Mouse (Mus musculus) MEL (cell line): ENCODE measurements at regions not wholly inside any gene's neighbourhood (a gene's known extent, or its start where the extent isn't known, plus 50 kb on each side); places are given as distances from the start of the nearest gene placed in this dataset.

ENCODE experiments used
- CHD1 ChIP-seq: IDR thresholded peaks from 2 replicates; pipeline ENCODE4 v1.6.1; 2012; ENCODE audit warnings: low read depth, mild to moderate bottlenecking, inconsistent platforms, low read length, improper control_type of control experiment
- CTCF ChIP-seq, 3 experiments: IDR thresholded peaks in 2 of 3; conservative IDR thresholded peaks in 1 of 3; 2 replicates each; pipeline ENCODE4 v1.5.1; 2011 to 2012; ENCODE audit warnings: low read length in 3 of 3, low read depth in 2 of 3, mild to moderate bottlenecking in 2 of 3, improper control_type of control experiment in 1 of 3, inconsistent platforms in 1 of 3, mixed read lengths in 1 of 3, moderate library complexity in 1 of 3; ENCODE audit not compliant: control insufficient read depth in 1 of 3, insufficient read depth in 1 of 3, poor library complexity in 1 of 3, severe bottlenecking in 1 of 3
- E2F4 ChIP-seq: IDR thresholded peaks from 2 replicates; pipeline ENCODE4 v1.6.1; 2011; ENCODE audit warnings: low read depth, low read length, improper control_type of control experiment, borderline replicate concordance
- EP300 ChIP-seq, 2 experiments: IDR thresholded peaks; 2 replicates each; pipeline ENCODE4 v1.6.1; 2011; ENCODE audit warnings: improper control_type of control experiment in 2 of 2, low read length in 2 of 2, low read depth in 1 of 2, mild to moderate bottlenecking in 1 of 2
- JUND ChIP-seq: IDR thresholded peaks from 2 replicates; pipeline ENCODE4 v1.6.1; 2011; ENCODE audit warnings: low read depth, mild to moderate bottlenecking, improper control_type of control experiment, low read length
- MAX ChIP-seq: IDR thresholded peaks from 2 replicates; pipeline ENCODE4 v1.6.1; 2011; ENCODE audit warnings: low read length, improper control_type of control experiment
- POLR2A ChIP-seq, 2 experiments: IDR thresholded peaks; 2 replicates each; pipeline ENCODE4 v1.6.1; 2011 to 2012; ENCODE audit warnings: low read length in 2 of 2, mild to moderate bottlenecking in 2 of 2, control low read depth in 1 of 2, improper control_type of control experiment in 1 of 2, low read depth in 1 of 2, moderate library complexity in 1 of 2; ENCODE audit not compliant: control insufficient read depth in 1 of 2, insufficient read depth in 1 of 2, poor library complexity in 1 of 2
- TCF12 ChIP-seq: IDR thresholded peaks from 2 replicates; pipeline ENCODE4 v1.6.1; 2014; ENCODE audit warnings: low read depth, mild to moderate bottlenecking, inconsistent platforms, low read length, improper control_type of control experiment, moderate library complexity
- ZC3H11A ChIP-seq: IDR thresholded peaks from 2 replicates; pipeline ENCODE4 v1.6.1; 2012; ENCODE audit warnings: low read depth, mild to moderate bottlenecking, inconsistent platforms, low read length, improper control_type of control experiment
- ZNF384 ChIP-seq: IDR thresholded peaks from 2 replicates; pipeline ENCODE4 v1.6.1; 2012; ENCODE audit warnings: low read depth, mild to moderate bottlenecking, inconsistent platforms, low read length, improper control_type of control experiment

DNA sequence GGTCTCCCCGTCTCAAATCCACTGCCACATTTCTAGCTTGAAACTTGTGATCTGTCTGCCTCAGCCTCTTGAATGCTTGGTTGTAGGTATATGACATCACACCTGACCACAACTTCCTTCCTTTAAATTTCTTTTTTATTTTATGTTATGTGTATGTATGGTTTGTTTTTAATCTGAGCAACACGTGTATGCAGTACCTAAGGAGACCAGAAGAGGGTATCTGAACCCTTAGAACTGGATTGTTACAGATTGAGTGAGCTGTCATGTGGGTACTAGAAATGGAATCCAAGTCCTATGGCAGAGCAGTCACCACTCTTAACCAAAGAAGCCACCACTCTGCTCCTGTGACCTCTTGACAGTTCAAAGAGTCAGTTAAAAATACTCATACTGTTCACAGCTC is 240.0 kb upstream of the Got2 start:
- peak in 1 of 3 experiments; percentile 44; a peak in 3 of 6 replicates for TF ChIP-seq CTCF (IDR thresholded peaks at IDR 0.05 in 2 of 3, conservative IDR thresholded peaks at IDR 0.05 in 1 of 3; ENCODE audit: control insufficient read depth in 1 of 3, insufficient read depth in 1 of 3, low read depth in 2 of 3, low read length in 3 of 3, poor library complexity in 1 of 3, severe bottlenecking in 1 of 3)
- TF ChIP-seq POLR2A (IDR thresholded peaks at IDR 0.05; ENCODE audit: control insufficient read depth in 1 of 2, insufficient read depth in 1 of 2, low read depth in 1 of 2, low read length in 2 of 2, poor library complexity in 1 of 2): no peak
- TF ChIP-seq JUND: no peak
- no peak for TF ChIP-seq MAX
- no peak for TF ChIP-seq CHD1
- TF ChIP-seq EP300 (IDR thresholded peaks at IDR 0.05; ENCODE audit: low read depth in 1 of 2, low read length in 2 of 2): no peak
- TF ChIP-seq E2F4: no peak
- TF ChIP-seq ZC3H11A: peak; percentile 25; the same call in 1 of the 2 replicates
- no peak for TF ChIP-seq ZNF384
- TF ChIP-seq TCF12: no peak
